Mouse (Mus musculus): Measurements from ENCODE around the gene Samt3. TPM values are rescaled to one million over a fixed set of nuclear protein-coding genes. Genes with fewer than 3 reads are reported as not detected.

Samt3 gene
- not detected in 2 replicates for polyA plus RNA-seq (2014; fragmentation: Nextera tagmentation; extraction: Ambion mirVana)

DNA sequence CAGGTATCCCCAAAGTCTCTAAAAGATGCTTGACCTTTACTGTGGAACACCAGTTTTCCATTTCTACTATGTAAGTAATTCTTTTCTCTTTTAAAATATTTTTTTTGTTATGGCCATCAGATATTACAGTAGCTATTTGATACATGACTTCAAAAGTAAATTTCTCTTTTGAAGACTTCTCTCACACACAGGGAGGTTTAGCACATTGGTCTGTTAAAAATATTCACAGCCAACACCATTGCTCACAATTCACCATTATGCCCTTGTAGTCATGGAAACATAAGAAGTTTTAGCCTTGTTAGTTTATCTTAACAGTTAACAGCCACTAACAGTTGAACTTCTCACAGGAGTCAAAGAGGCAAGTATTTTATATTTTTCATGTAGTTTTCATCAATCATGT is at the start of gene Samt3:
Gene Samt3, plus strand, starts transcription at position 301 of the 400 bp plus-strand sequence.
- no peak within 1 kb of the TSS for H3K4me3 ChIP-seq (ENCODE audit: low read depth, low read length)
- H3K27ac ChIP-seq (ENCODE audit: low read depth, low read length): no peak within 1 kb of the TSS
- no peak within 1 kb of the TSS for H3K4me2 ChIP-seq (ENCODE audit: low read depth, low read length)
- no peaks in the 10 kb centered on the region for H3K4me1 ChIP-seq (ENCODE audit: control insufficient read depth, insufficient read depth, low read length)
- no peak within 1 kb of the TSS for H3K9ac ChIP-seq (replicated peaks; ENCODE audit: low read depth, low read length)
- no peaks in the 10 kb centered on the region for H3K27me3 ChIP-seq (ENCODE audit: control insufficient read depth, insufficient read depth, low read length)
- no peaks in the 10 kb centered on the region for H3K36me3 ChIP-seq (ENCODE audit: control insufficient read depth, insufficient read depth, low read length)
- H3K9me3 ChIP-seq (ENCODE audit: control insufficient read depth, low read length): no peaks in the 10 kb centered on the region
- ATAC-seq (ENCODE audit: low read depth): no peak

DNA sequence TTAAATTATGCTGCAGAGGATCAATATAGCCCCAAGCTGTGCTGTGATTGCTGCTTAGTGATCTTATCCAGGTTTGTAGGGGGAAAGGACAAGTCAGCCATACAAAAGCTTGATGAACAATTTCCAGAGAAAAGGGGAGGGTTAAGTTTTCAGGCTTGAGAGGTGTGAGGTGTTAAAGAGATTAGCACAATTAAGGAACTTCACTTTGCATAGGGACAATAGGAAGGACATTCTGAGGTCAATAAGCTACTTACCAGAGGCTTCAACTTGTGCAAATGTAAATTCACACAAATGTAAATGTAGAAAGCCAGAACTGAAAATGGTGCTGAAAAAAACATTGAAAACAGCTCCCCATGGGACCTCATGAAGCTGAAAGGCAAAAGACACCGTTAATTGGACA is 27.4 kb upstream of the Samt3 start:
- no peak for ATAC-seq (ENCODE audit: low read depth)
- Histone ChIP-seq H3K9ac (replicated peaks; ENCODE audit: low read depth, low read length) (no peak overlapping the region), H3K36me3 (ENCODE audit: control insufficient read depth, insufficient read depth, low read length) (no peaks in the 10 kb centered on the region), H3K4me1 (ENCODE audit: control insufficient read depth, insufficient read depth, low read length) (no peaks in the 10 kb centered on the region), H3K4me2 (ENCODE audit: low read depth, low read length) (no peak overlapping the region), H3K27me3 (ENCODE audit: control insufficient read depth, insufficient read depth, low read length) (no peaks in the 10 kb centered on the region), H3K27ac (ENCODE audit: low read depth, low read length) (no peak overlapping the region), H3K4me3 (ENCODE audit: low read depth, low read length) (no peak overlapping the region), H3K9me3 (ENCODE audit: control insufficient read depth, low read length) (no peaks in the 10 kb centered on the region)
- WGBS: 39% methylated on average over 1 of the region's 1 CpGs

DNA sequence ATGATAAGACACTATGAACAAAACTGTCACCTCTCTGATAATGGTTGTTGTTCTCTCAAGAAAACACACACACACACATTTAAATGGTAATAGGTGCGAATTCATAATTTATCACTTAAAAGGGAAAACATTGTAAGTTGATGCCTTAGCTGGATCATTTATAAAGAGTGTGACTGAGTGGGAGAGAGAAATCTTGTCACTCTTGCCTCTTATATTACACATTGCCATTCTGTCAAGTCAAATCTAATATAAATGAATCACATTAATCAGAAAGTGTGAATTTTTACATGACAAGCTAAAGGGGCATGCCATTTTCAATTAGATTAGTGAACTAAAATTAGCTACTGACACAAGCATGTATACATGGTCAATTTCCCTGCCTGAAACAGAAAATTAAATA is 44.7 kb downstream of the Samt3 start:
- Histone ChIP-seq H3K27ac (ENCODE audit: low read depth, low read length) (no peak overlapping the region), H3K36me3 (ENCODE audit: control insufficient read depth, insufficient read depth, low read length) (no peaks in the 10 kb centered on the region), H3K9ac (replicated peaks; ENCODE audit: low read depth, low read length) (no peak overlapping the region), H3K9me3 (ENCODE audit: control insufficient read depth, low read length) (no peaks in the 10 kb centered on the region), H3K27me3 (ENCODE audit: control insufficient read depth, insufficient read depth, low read length) (no peaks in the 10 kb centered on the region), H3K4me1 (ENCODE audit: control insufficient read depth, insufficient read depth, low read length) (no peaks in the 10 kb centered on the region), H3K4me2 (ENCODE audit: low read depth, low read length) (no peak overlapping the region), H3K4me3 (ENCODE audit: low read depth, low read length) (no peak overlapping the region)
- 91% methylated on average over 1 of the region's 1 CpGs for WGBS
- ATAC-seq (ENCODE audit: low read depth): no peak

Other genes with a start within 250 kb of the Samt3 start
- not detected in 2 replicates for gene 5430427O19Rik, start 173.8 kb upstream of the Samt3 start, polyA plus RNA-seq (2014; fragmentation: Nextera tagmentation; extraction: Ambion mirVana)
- gene Nr0b1, start 147.6 kb downstream of the Samt3 start, polyA plus RNA-seq (2014; fragmentation: Nextera tagmentation; extraction: Ambion mirVana): 0.99 and 1.1 TPM in 2 replicates

Data from neural tube, embryonic 14.5 days (tissue).